Mouse (Mus musculus) frontal cortex, postnatal 25 days (tissue): ENCODE data around the gene Akt1.

Source experiments
- DNase-seq, 2 experiments: peaks; one replicate each; pipeline ENCODE4 v3.0.0; 2022; ENCODE audit warnings: low spot score in 2 of 2

Akt1 gene

GRCm38 (mm10) chr12:112663303-112663702, 11.4 kb downstream of the Akt1 start:
- DNase-seq = no peak

GRCm38 (mm10) chr12:112661851-112662250, 12.8 kb downstream of the Akt1 start:
- DNase-seq = no peak

GRCm38 (mm10) chr12:112661327-112661605, 13.4 kb downstream of the Akt1 start:
- no peak for DNase-seq

GRCm38 (mm10) chr12:112660576-112661326, 13.9 kb downstream of the Akt1 start:
- DNase-seq = no peak

GRCm38 (mm10) chr12:112659109-112659508, 15.6 kb downstream of the Akt1 start:
- peak; percentile 49 to 56 for DNase-seq

GRCm38 (mm10) chr12:112658619-112659018, 16.1 kb downstream of the Akt1 start:
- no peak for DNase-seq

GRCm38 (mm10) chr12:112654076-112654475, 20.6 kb downstream of the Akt1 start:
- no peak for DNase-seq

- peak; percentile 85 to 87 for DNase-seq
Measured at GRCm38 (mm10) chr12:112653157-112653824, 21.4 kb downstream of the Akt1 start.

- DNase-seq = no peak
Measured at GRCm38 (mm10) chr12:112651778-112652439, 22.8 kb downstream of the Akt1 start.

- no peak for DNase-seq
Measured at GRCm38 (mm10) chr12:112648081-112648480, 26.6 kb downstream of the Akt1 start.

- no peak for DNase-seq
Measured at GRCm38 (mm10) chr12:112646139-112646538, 28.5 kb downstream of the Akt1 start.

GRCm38 (mm10) chr12:112644855-112645506, 29.7 kb downstream of the Akt1 start:
- DNase-seq = no peak

- peak; percentile 88 to 95 for DNase-seq
Measured at GRCm38 (mm10) chr12:112644180-112644854, 30.4 kb downstream of the Akt1 start, which contains the start of gene Siva1. Gene Siva1, plus strand, starts transcription at chr12:112644679.

- no peak for DNase-seq
Measured at GRCm38 (mm10) chr12:112643126-112643525, 31.6 kb downstream of the Akt1 start.

GRCm38 (mm10) chr12:112639526-112639925, 35.2 kb downstream of the Akt1 start:
- no peak for DNase-seq

- no peak for DNase-seq
Measured at GRCm38 (mm10) chr12:112633686-112634085, 41.0 kb downstream of the Akt1 start.

GRCm38 (mm10) chr12:112632907-112633306, 41.8 kb downstream of the Akt1 start:
- no peak for DNase-seq

- DNase-seq = no peak
Measured at GRCm38 (mm10) chr12:112632084-112632777, 42.5 kb downstream of the Akt1 start.

- no peak for DNase-seq
Measured at GRCm38 (mm10) chr12:112631472-112631871, 43.2 kb downstream of the Akt1 start.

- DNase-seq = no peak
Measured at GRCm38 (mm10) chr12:112630796-112631195, 43.9 kb downstream of the Akt1 start.

GRCm38 (mm10) chr12:112630029-112630428, 44.7 kb downstream of the Akt1 start:
- no peak for DNase-seq
